Mouse (Mus musculus): ENCODE data around the gene Pmm1. TPM values are rescaled to one million over a fixed set of nuclear protein-coding genes. Genes with fewer than 3 reads are reported as not detected.
A peak's percentile ranks its signal among the peaks of the same experiment; 100 is the strongest.
"Not testable (repeated sequence)": the region's sequence is repeated elsewhere in the genome, so short reads cannot be mapped to it uniquely, and the experiment has no call there.

The Pmm1 gene
- total and polyA plus RNA-seq, 3 experiments = 35.9 to 157 (median 51.6) TPM

- H3K36me3 ChIP-seq (replicated peaks) = peaks cover 97% of the 10 kb centered on the region
- H3K27me3 ChIP-seq (ENCODE audit: insufficient read depth, low read length) = no peaks in the 10 kb centered on the region
- DNase-seq (ENCODE audit: low spot score) = peak; percentile 65
- peaks cover 38% of the 10 kb centered on the region for H3K4me1 ChIP-seq (ENCODE audit: insufficient read depth, low read depth, low read length)
- TF ChIP-seq GATA2 (IDR thresholded peaks at IDR 0.05; ENCODE audit: borderline replicate concordance, low read depth, low read length) (no peak), CTCF (IDR thresholded peaks at IDR 0.05; ENCODE audit: low read depth, low read length) (peak; percentile 85), TAL1 (conservative IDR thresholded peaks at IDR 0.05; ENCODE audit: low read depth, low read length) (no peak), POLR2AphosphoS5 (IDR thresholded peaks at IDR 0.05; ENCODE audit: insufficient replicate concordance, low read depth, low read length) (no peak; the same call in 1 of the 2 replicates), GATA1 (IDR thresholded peaks at IDR 0.05; ENCODE audit: borderline replicate concordance, low read length) (no peak)
- ATAC-seq (ENCODE audit: extremely low read depth, insufficient number of reproducible peaks, low FRiP score, poor library complexity, severe bottlenecking) = no peak
- H3K4me3 ChIP-seq (ENCODE audit: low read depth, low read length) = no peak overlapping the region
- H3K9me3 ChIP-seq (replicated peaks) = no peaks in the 10 kb centered on the region
Observed at GRCm38 (mm10) chr15:81917621-81918463, 42.9 kb downstream of the Pmm1 start.

GRCm38 (mm10) chr15:81917201-81917600 is 43.5 kb downstream of the Pmm1 start:
- Histone ChIP-seq H3K36me3 (replicated peaks) (peaks cover 98% of the 10 kb centered on the region), H3K4me3 (ENCODE audit: low read depth, low read length) (no peak overlapping the region), H3K9me3 (replicated peaks) (no peaks in the 10 kb centered on the region), H3K27me3 (ENCODE audit: insufficient read depth, low read length) (no peaks in the 10 kb centered on the region), H3K4me1 (ENCODE audit: insufficient read depth, low read depth, low read length) (peaks cover 40% of the 10 kb centered on the region)
- no peak for TF ChIP-seq GATA2 (IDR thresholded peaks at IDR 0.05; ENCODE audit: borderline replicate concordance, low read depth, low read length)
- no peak for TF ChIP-seq TAL1 (conservative IDR thresholded peaks at IDR 0.05; ENCODE audit: low read depth, low read length)
- TF ChIP-seq POLR2AphosphoS5 (IDR thresholded peaks at IDR 0.05; ENCODE audit: insufficient replicate concordance, low read depth, low read length) = no peak; the same call in 1 of the 2 replicates
- no peak for TF ChIP-seq CTCF (IDR thresholded peaks at IDR 0.05; ENCODE audit: low read depth, low read length)
- no peak for TF ChIP-seq GATA1 (IDR thresholded peaks at IDR 0.05; ENCODE audit: borderline replicate concordance, low read length)
- ATAC-seq (ENCODE audit: extremely low read depth, insufficient number of reproducible peaks, low FRiP score, poor library complexity, severe bottlenecking) (no peak), DNase-seq (ENCODE audit: low spot score) (no peak)

GRCm38 (mm10) chr15:81915663-81916062 is 45.1 kb downstream of the Pmm1 start:
- ATAC-seq (ENCODE audit: extremely low read depth, insufficient number of reproducible peaks, low FRiP score, poor library complexity, severe bottlenecking) (no peak), DNase-seq (ENCODE audit: low spot score) (no peak)
- Histone ChIP-seq H3K27me3 (ENCODE audit: insufficient read depth, low read length) (no peaks in the 10 kb centered on the region), H3K4me1 (ENCODE audit: insufficient read depth, low read depth, low read length) (peaks cover 37% of the 10 kb centered on the region), H3K4me3 (ENCODE audit: low read depth, low read length) (no peak overlapping the region), H3K36me3 (replicated peaks) (peaks cover 97% of the 10 kb centered on the region), H3K9me3 (replicated peaks) (no peaks in the 10 kb centered on the region)
- TF ChIP-seq GATA1 (IDR thresholded peaks at IDR 0.05; ENCODE audit: borderline replicate concordance, low read length) (no peak), GATA2 (IDR thresholded peaks at IDR 0.05; ENCODE audit: borderline replicate concordance, low read depth, low read length) (no peak), CTCF (IDR thresholded peaks at IDR 0.05; ENCODE audit: low read depth, low read length) (no peak), TAL1 (conservative IDR thresholded peaks at IDR 0.05; ENCODE audit: low read depth, low read length) (no peak), POLR2AphosphoS5 (IDR thresholded peaks at IDR 0.05; ENCODE audit: insufficient replicate concordance, low read depth, low read length) (no peak)

DNA sequence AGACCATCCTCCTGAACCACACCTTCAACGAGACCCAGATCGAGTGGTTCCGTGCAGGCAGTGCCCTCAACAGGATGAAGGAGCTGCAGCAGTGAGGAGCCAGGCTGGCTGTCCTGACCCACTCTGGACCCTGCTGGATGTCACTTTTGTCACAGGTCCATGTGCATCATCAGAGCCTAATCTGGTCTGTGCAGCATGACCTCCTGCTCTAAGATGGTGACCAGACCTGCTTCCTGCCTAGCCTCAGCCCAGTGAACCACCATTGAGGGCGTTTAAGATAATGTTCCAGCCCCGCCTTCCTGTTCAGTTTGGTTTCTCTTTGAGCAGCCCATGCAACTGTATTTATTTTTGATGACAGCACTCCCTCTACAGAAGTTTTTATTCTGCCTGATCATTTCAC is 46.1 kb downstream of the Pmm1 start:
- H3K9me3 ChIP-seq (replicated peaks) = no peaks in the 10 kb centered on the region
- H3K4me1 ChIP-seq (ENCODE audit: insufficient read depth, low read depth, low read length) = peaks cover 37% of the 10 kb centered on the region
- TF ChIP-seq GATA1 (IDR thresholded peaks at IDR 0.05; ENCODE audit: borderline replicate concordance, low read length) = no peak
- TF ChIP-seq CTCF (IDR thresholded peaks at IDR 0.05; ENCODE audit: low read depth, low read length) = no peak
- TF ChIP-seq TAL1 (conservative IDR thresholded peaks at IDR 0.05; ENCODE audit: low read depth, low read length) = no peak
- TF ChIP-seq GATA2 (IDR thresholded peaks at IDR 0.05; ENCODE audit: borderline replicate concordance, low read depth, low read length) = no peak
- no peak for TF ChIP-seq POLR2AphosphoS5 (IDR thresholded peaks at IDR 0.05; ENCODE audit: insufficient replicate concordance, low read depth, low read length)
- DNase-seq (ENCODE audit: low spot score) = no peak
- no peak overlapping the region; the same call in 1 of the 2 replicates for H3K4me3 ChIP-seq (ENCODE audit: low read depth, low read length)
- no peaks in the 10 kb centered on the region for H3K27me3 ChIP-seq (ENCODE audit: insufficient read depth, low read length)
- peaks cover 99% of the 10 kb centered on the region for H3K36me3 ChIP-seq (replicated peaks)
- 0 out of 2 replicates have a peak, but pooled peaks have one; percentile 22 for ATAC-seq (ENCODE audit: extremely low read depth, insufficient number of reproducible peaks, low FRiP score, poor library complexity, severe bottlenecking)

DNA sequence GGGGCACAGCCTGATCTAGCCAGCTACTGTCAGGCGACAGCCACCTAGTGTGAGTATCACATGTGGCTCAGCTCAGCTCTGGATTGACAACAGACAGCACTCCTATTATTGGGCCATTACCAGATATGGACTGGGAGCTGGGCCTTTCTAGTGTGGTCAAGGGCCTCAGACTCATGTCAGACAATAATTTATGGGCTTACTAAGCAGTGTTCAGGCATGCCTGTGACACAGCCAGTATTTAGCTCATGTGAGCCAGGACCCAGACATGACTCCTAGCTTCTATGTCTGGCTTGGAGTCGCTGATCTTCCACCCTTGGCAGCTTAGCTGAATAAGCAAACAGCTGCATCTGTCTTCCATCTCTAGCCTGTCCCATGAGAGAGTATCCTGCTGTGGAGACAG is 48.2 kb downstream of the Pmm1 start:
- no peak for ATAC-seq (ENCODE audit: extremely low read depth, insufficient number of reproducible peaks, low FRiP score, poor library complexity, severe bottlenecking)
- TF ChIP-seq POLR2AphosphoS5 (IDR thresholded peaks at IDR 0.05; ENCODE audit: insufficient replicate concordance, low read depth, low read length) (no peak), GATA2 (IDR thresholded peaks at IDR 0.05; ENCODE audit: borderline replicate concordance, low read depth, low read length) (no peak), TAL1 (conservative IDR thresholded peaks at IDR 0.05; ENCODE audit: low read depth, low read length) (no peak), GATA1 (IDR thresholded peaks at IDR 0.05; ENCODE audit: borderline replicate concordance, low read length) (no peak), CTCF (IDR thresholded peaks at IDR 0.05; ENCODE audit: low read depth, low read length) (no peak)
- H3K9me3 ChIP-seq (replicated peaks) = no peaks in the 10 kb centered on the region
- peaks cover 98% of the 10 kb centered on the region for H3K36me3 ChIP-seq (replicated peaks)
- no peak for DNase-seq (ENCODE audit: low spot score)
- H3K4me3 ChIP-seq (ENCODE audit: low read depth, low read length) = no peak overlapping the region
- no peaks in the 10 kb centered on the region for H3K27me3 ChIP-seq (ENCODE audit: insufficient read depth, low read length)
- peaks cover 37% of the 10 kb centered on the region for H3K4me1 ChIP-seq (ENCODE audit: insufficient read depth, low read depth, low read length)

- H3K27me3 ChIP-seq (ENCODE audit: insufficient read depth, low read length); H3K9me3 ChIP-seq (replicated peaks); H3K4me3 ChIP-seq (ENCODE audit: low read depth, low read length); DNase-seq (ENCODE audit: low spot score); ATAC-seq (ENCODE audit: extremely low read depth, insufficient number of reproducible peaks, low FRiP score, poor library complexity, severe bottlenecking): not testable (repeated sequence)
- H3K36me3 ChIP-seq (replicated peaks) = peaks cover 98% of the 10 kb centered on the region
- H3K4me1 ChIP-seq (ENCODE audit: insufficient read depth, low read depth, low read length) = peaks cover 22% of the 10 kb centered on the region
Observed at GRCm38 (mm10) chr15:81908767-81909166, 52.0 kb downstream of the Pmm1 start.
